Mouse (Mus musculus) G1E (cell line): ENCODE results near the gene Nebl.

ENCODE experiments used
- CTCF ChIP-seq: IDR thresholded peaks from 2 replicates; pipeline ENCODE4 v1.5.1; 2012; ENCODE audit warnings: low read depth, low read length, inconsistent platforms, mixed read lengths
- GATA1 ChIP-seq: IDR thresholded peaks from 2 replicates; pipeline ENCODE4 v1.6.1; 2012; ENCODE audit warnings: borderline replicate concordance, low read length, inconsistent platforms, mixed read lengths
- GATA2 ChIP-seq: IDR thresholded peaks from 2 replicates; pipeline ENCODE4 v1.6.1; 2012; ENCODE audit warnings: low read depth, low read length, inconsistent platforms, borderline replicate concordance
- TAL1 ChIP-seq: conservative IDR thresholded peaks from 2 replicates; pipeline ENCODE4 v1.6.1; 2012; ENCODE audit warnings: low read depth, low read length, inconsistent platforms, mixed read lengths

- TF ChIP-seq GATA1 (no peak), CTCF (no peak), TAL1 (no peak), GATA2 (no peak)
Measured at GRCm38 (mm10) chr2:17705964-17706363, 25.3 kb downstream of the Nebl start.
